Mouse (Mus musculus) embryonic facial prominence, embryonic 15.5 days (tissue): Measurements from ENCODE around the gene Kctd21. TPM values are rescaled to one million over a fixed set of nuclear protein-coding genes. Genes with fewer than 3 reads are reported as not detected.

ENCODE experiments used
- ATAC-seq: fragments of 200-750 bp; cut with Nextera tagmentation; 2 replicates; pipeline ENCODE4 v1.8.0; 2017; ENCODE audit warnings: low read depth, moderate TSS enrichment; ENCODE audit not compliant: insufficient number of reproducible peaks, low FRiP score, low TSS enrichment
- H3K27ac ChIP-seq: fragments of 300-500 bp; sonication (generic); replicated peaks from 2 replicates; pipeline ENCODE4 v1.5.1; 2015; ENCODE audit warnings: mild to moderate bottlenecking, inconsistent platforms
- H3K27me3 ChIP-seq: fragments of 300-500 bp; sonication (generic); 2 replicates; pipeline ENCODE4 v1.6.1; 2015; ENCODE audit warnings: inconsistent platforms
- H3K36me3 ChIP-seq: fragments of 300-500 bp; sonication (generic); 2 replicates; pipeline ENCODE4 v1.6.1; 2015; ENCODE audit warnings: mild to moderate bottlenecking, inconsistent platforms
- H3K4me1 ChIP-seq: fragments of 300-500 bp; sonication (generic); 2 replicates; pipeline ENCODE4 v1.6.1; 2015; ENCODE audit warnings: inconsistent platforms
- H3K4me2 ChIP-seq: fragments of 300-500 bp; sonication (generic); replicated peaks from 2 replicates; pipeline ENCODE4 v1.6.1; 2015; ENCODE audit warnings: mild to moderate bottlenecking, inconsistent platforms
- H3K4me3 ChIP-seq: fragments of 300-500 bp; sonication (generic); replicated peaks from 2 replicates; pipeline ENCODE4 v1.5.1; 2015; ENCODE audit warnings: mild to moderate bottlenecking, inconsistent platforms
- H3K9ac ChIP-seq: fragments of 300-500 bp; sonication (generic); 2 replicates; pipeline ENCODE4 v1.6.1; 2015; ENCODE audit warnings: inconsistent platforms
- H3K9me3 ChIP-seq: fragments of 300-500 bp; sonication (generic); replicated peaks from 2 replicates; pipeline ENCODE4 v1.6.1; 2016; ENCODE audit warnings: inconsistent platforms
- WGBS: fragments of 180-500 bp; shearing (Covaris S2); methylation state at CpG from one replicate; pipeline ENCODE4 v1.1.7; 2015; 5-methylcytosine and 5-hydroxymethylcytosine counted together
- polyA plus RNA-seq: library from polyadenylated mRNA; unstranded; fragments of >200 nt; fragmentation: Nextera tagmentation; extraction: Ambion mirVana; gene quantifications from 2 replicates; pipeline ENCODE4 v1.2.1, GENCODE M21; 2015

Kctd21 gene
- polyA plus RNA-seq, 1 experiment from 2014 or later, result 4.8 TPM

- no peak overlapping the region for H3K9ac ChIP-seq
- H3K4me2 ChIP-seq, result no peak overlapping the region
- H3K4me1 ChIP-seq, result no peaks in the 10 kb centered on the region
- no peaks in the 10 kb centered on the region for H3K9me3 ChIP-seq
- H3K4me3 ChIP-seq, result no peak overlapping the region
- ATAC-seq, result no peak
- WGBS, result 85% methylated on average over 4 of the region's 4 CpGs
- H3K36me3 ChIP-seq, result peaks cover 33% of the 10 kb centered on the region
- H3K27me3 ChIP-seq, result no peaks in the 10 kb centered on the region
- H3K27ac ChIP-seq, result no peak overlapping the region
Observed at GRCm38 (mm10) chr7:97305206-97305605, 26.9 kb upstream of the Kctd21 start.

GRCm38 (mm10) chr7:97306813-97307212 lies 25.3 kb upstream of the Kctd21 start:
- Histone ChIP-seq H3K4me3 (no peak overlapping the region), H3K9ac (no peak overlapping the region), H3K27me3 (no peaks in the 10 kb centered on the region), H3K4me1 (no peaks in the 10 kb centered on the region), H3K27ac (no peak overlapping the region), H3K36me3 (peaks cover 44% of the 10 kb centered on the region), H3K9me3 (no peaks in the 10 kb centered on the region), H3K4me2 (no peak overlapping the region)
- WGBS, result 85% methylated on average over 2 of the region's 2 CpGs
- no peak for ATAC-seq

GRCm38 (mm10) chr7:97307546-97307945 lies 24.6 kb upstream of the Kctd21 start:
- WGBS, result 81% methylated on average over 1 of the region's 1 CpGs
- no peaks in the 10 kb centered on the region for H3K9me3 ChIP-seq
- peaks cover 49% of the 10 kb centered on the region for H3K36me3 ChIP-seq

GRCm38 (mm10) chr7:97309461-97310340 lies 22.4 kb upstream of the Kctd21 start:
- Histone ChIP-seq H3K27ac (no peak overlapping the region), H3K9me3 (no peaks in the 10 kb centered on the region), H3K4me3 (no peak overlapping the region), H3K4me1 (no peaks in the 10 kb centered on the region), H3K9ac (no peak overlapping the region), H3K4me2 (no peak overlapping the region), H3K27me3 (no peaks in the 10 kb centered on the region), H3K36me3 (peaks cover 54% of the 10 kb centered on the region)
- WGBS, result 81% methylated on average over 4 of the region's 4 CpGs
- no peak for ATAC-seq

More at GRCm38 (mm10) chr7:97307546-97307945, 24.6 kb upstream of the Kctd21 start:
- no peak overlapping the region for H3K4me2 ChIP-seq
- no peak overlapping the region for H3K9ac ChIP-seq
- H3K27ac ChIP-seq, result no peak overlapping the region
- H3K27me3 ChIP-seq, result no peaks in the 10 kb centered on the region
- no peak for ATAC-seq
- no peak overlapping the region for H3K4me3 ChIP-seq
- no peaks in the 10 kb centered on the region for H3K4me1 ChIP-seq

- H3K36me3 ChIP-seq, result peaks cover 51% of the 10 kb centered on the region
Observed at GRCm38 (mm10) chr7:97310341-97310635, 21.8 kb upstream of the Kctd21 start.

GRCm38 (mm10) chr7:97311620-97312019 lies 20.5 kb upstream of the Kctd21 start:
- WGBS, result 90% methylated on average over 14 of the region's 14 CpGs
- no peak for ATAC-seq
- no peak overlapping the region for H3K9ac ChIP-seq

More at GRCm38 (mm10) chr7:97310341-97310635, 21.8 kb upstream of the Kctd21 start:
- Histone ChIP-seq H3K4me1 (no peaks in the 10 kb centered on the region), H3K9ac (no peak overlapping the region), H3K4me2 (no peak overlapping the region), H3K9me3 (no peaks in the 10 kb centered on the region), H3K27me3 (no peaks in the 10 kb centered on the region), H3K4me3 (no peak overlapping the region), H3K27ac (no peak overlapping the region)
- 82% methylated on average over 3 of the region's 3 CpGs for WGBS
- ATAC-seq, result no peak

GRCm38 (mm10) chr7:97312196-97312595 lies 19.9 kb upstream of the Kctd21 start:
- no peak overlapping the region for H3K4me3 ChIP-seq
- no peak overlapping the region for H3K27ac ChIP-seq
- H3K36me3 ChIP-seq, result peaks cover 50% of the 10 kb centered on the region
- no peaks in the 10 kb centered on the region for H3K9me3 ChIP-seq
- no peak overlapping the region for H3K4me2 ChIP-seq
- H3K27me3 ChIP-seq, result no peaks in the 10 kb centered on the region
- no peaks in the 10 kb centered on the region for H3K4me1 ChIP-seq
- WGBS, result 83% methylated on average over 17 of the region's 17 CpGs
- no peak for ATAC-seq
- H3K9ac ChIP-seq, result no peak overlapping the region

More at GRCm38 (mm10) chr7:97311620-97312019, 20.5 kb upstream of the Kctd21 start:
- no peaks in the 10 kb centered on the region for H3K9me3 ChIP-seq
- no peak overlapping the region for H3K4me3 ChIP-seq
- H3K36me3 ChIP-seq, result peaks cover 50% of the 10 kb centered on the region
- H3K4me1 ChIP-seq, result no peaks in the 10 kb centered on the region
- no peak overlapping the region for H3K27ac ChIP-seq
- H3K4me2 ChIP-seq, result no peak overlapping the region
- no peaks in the 10 kb centered on the region for H3K27me3 ChIP-seq

- no peak overlapping the region for H3K27ac ChIP-seq
- no peaks in the 10 kb centered on the region for H3K9me3 ChIP-seq
- no peak overlapping the region for H3K4me3 ChIP-seq
- no peaks in the 10 kb centered on the region for H3K4me1 ChIP-seq
- no peaks in the 10 kb centered on the region for H3K27me3 ChIP-seq
- 91% methylated on average over 6 of the region's 6 CpGs for WGBS
- H3K36me3 ChIP-seq, result peaks cover 50% of the 10 kb centered on the region
- no peak overlapping the region for H3K9ac ChIP-seq
- no peak overlapping the region for H3K4me2 ChIP-seq
- ATAC-seq, result no peak
Observed at GRCm38 (mm10) chr7:97312856-97313255, 19.3 kb upstream of the Kctd21 start.

- no peak overlapping the region for H3K4me3 ChIP-seq
- no peak for ATAC-seq
- peaks cover 44% of the 10 kb centered on the region for H3K36me3 ChIP-seq
Observed at GRCm38 (mm10) chr7:97313364-97313995, 18.6 kb upstream of the Kctd21 start.

GRCm38 (mm10) chr7:97314646-97315045 lies 17.5 kb upstream of the Kctd21 start:
- Histone ChIP-seq H3K9me3 (no peaks in the 10 kb centered on the region), H3K27ac (no peak overlapping the region), H3K9ac (no peak overlapping the region), H3K36me3 (peaks cover 38% of the 10 kb centered on the region), H3K4me1 (no peaks in the 10 kb centered on the region), H3K4me2 (no peak overlapping the region), H3K27me3 (no peaks in the 10 kb centered on the region), H3K4me3 (no peak overlapping the region)
- 82% methylated on average over 5 of the region's 5 CpGs for WGBS
- ATAC-seq, result no peak

More at GRCm38 (mm10) chr7:97313364-97313995, 18.6 kb upstream of the Kctd21 start:
- H3K9me3 ChIP-seq, result no peaks in the 10 kb centered on the region
- WGBS, result 53% methylated on average over 7 of the region's 7 CpGs
- H3K4me1 ChIP-seq, result no peaks in the 10 kb centered on the region
- H3K4me2 ChIP-seq, result no peak overlapping the region
- H3K9ac ChIP-seq, result no peak overlapping the region
- no peak overlapping the region for H3K27ac ChIP-seq
- no peaks in the 10 kb centered on the region for H3K27me3 ChIP-seq

- peaks cover 31% of the 10 kb centered on the region for H3K36me3 ChIP-seq
- no peak for ATAC-seq
Observed at GRCm38 (mm10) chr7:97315656-97316055, 16.5 kb upstream of the Kctd21 start.

More at GRCm38 (mm10) chr7:97315656-97316055, 16.5 kb upstream of the Kctd21 start:
- Histone ChIP-seq H3K27me3 (no peaks in the 10 kb centered on the region), H3K9me3 (no peaks in the 10 kb centered on the region), H3K27ac (no peak overlapping the region), H3K9ac (no peak overlapping the region), H3K4me2 (no peak overlapping the region), H3K4me3 (no peak overlapping the region), H3K4me1 (no peaks in the 10 kb centered on the region)
- WGBS, result 91% methylated on average over 6 of the region's 6 CpGs
